Mouse (Mus musculus): Measurements from ENCODE around the gene Galns. TPM values are rescaled to one million over a fixed set of nuclear protein-coding genes. Genes with fewer than 3 reads are reported as not detected.
"Not testable (repeated sequence)": the region's sequence is repeated elsewhere in the genome, so short reads cannot be mapped to it uniquely, and the experiment has no call there.

Galns gene
- total RNA-seq, 2 experiments from 2014 or later: 10.9 to 11.0 TPM

DNA sequence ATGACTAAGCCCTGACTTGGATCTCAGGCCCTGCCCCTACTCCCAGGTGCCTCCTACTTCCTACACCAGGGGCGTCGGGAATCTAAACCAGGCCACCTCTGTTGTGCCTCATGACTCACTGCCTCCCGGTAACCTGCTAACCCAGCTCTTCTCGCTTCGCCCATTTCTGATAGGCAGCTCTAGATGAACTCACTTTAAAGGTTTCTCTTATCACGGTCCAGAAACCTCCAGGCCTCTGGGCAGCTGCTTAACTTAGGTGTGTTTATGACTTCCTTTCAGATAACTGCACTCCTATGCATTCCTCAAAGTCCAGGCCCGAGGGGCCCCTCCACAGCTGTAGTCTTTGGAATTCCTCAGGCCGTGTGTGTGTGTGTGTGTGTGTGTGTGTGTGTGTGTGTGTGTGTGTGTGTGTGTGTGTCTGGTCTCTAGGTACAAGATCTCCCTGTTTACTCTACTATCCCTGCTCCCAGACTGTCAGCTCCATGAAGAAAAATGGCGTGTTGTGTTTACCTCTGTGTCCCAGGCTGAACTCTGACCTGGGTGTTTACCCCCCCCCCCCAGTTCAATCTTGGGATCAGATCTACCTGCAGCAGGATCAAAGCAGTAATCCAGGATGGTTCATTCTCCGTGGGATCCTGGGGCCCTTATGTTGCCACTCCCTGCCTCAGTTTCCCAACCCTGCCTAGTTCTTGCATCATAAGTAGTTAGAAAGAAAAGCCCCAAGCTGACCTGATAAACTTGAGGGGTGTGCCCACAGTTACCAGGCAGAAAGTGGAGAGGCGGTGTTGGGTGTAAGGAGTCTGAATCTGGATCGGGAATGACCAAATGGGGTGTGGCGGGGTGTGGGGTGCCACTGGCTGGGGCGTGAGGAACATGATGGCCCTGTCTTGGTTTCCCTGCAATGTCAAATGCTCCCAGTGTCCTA lies 24.9 kb upstream of the Galns start:
- no peak for DNase-seq (ENCODE audit: low spot score in 2 of 2)

DNA sequence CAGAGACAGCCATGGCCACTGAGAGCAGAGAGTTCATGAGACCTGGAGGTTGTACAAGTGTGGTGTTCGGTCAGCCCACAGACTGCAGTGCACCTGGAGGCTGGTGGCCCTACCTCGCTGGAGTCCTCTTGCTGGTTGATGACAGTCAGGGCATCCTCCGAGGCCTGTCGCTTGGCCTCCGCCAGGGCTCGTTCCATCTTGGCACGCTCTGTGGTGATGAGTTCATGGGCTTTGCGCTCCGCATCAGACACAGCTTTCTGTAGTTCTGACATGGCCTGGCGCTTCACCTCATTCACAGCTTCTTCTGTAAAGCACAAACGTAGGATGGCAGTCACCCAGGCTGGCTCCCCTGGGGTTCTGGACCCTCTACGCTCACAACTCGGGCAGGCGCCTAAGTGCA lies 21.9 kb upstream of the Galns start:
- no peak for DNase-seq (ENCODE audit: low spot score in 2 of 2)

DNA sequence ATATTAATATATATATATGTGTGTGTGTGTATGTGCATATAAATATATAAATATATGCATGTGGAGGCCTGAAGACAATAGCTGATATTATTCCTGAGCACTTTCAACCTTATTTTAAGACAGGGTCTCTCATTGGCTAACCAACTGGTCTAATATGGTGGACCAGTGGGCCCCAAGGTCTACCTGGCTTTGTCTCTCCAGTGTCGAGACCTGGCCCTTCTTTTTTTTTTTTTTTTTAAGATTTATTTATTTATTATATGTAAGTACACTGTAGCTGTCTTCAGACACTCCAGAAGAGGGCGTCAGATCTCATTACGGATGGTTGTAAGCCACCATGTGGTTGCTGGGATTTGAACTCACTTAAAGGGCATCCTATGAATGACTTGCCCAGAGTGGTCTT lies 20.9 kb upstream of the Galns start:
- DNase-seq (ENCODE audit: low spot score in 2 of 2): not testable (repeated sequence)

DNA sequence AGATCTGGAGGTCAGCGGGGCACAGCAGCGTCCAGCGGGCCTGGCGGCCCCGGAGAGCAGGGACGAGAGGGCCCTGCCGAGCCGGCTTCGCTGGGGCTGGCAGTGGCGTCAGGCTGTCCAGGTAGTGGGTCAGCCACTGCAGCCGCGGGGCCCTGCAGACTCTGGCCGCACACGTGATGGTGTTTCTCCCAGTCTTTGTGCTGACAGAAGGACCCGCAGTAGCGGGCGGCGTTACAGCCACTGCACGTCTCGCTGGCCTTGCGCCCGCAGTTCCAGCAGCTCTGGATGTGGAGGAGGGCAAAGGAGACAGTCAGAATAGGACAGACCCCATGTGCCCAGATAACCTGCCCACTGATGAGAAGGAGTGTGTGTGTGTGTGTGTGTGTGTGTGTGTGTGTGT lies 19.4 kb upstream of the Galns start:
- no peak for DNase-seq (ENCODE audit: low spot score in 2 of 2)

DNA sequence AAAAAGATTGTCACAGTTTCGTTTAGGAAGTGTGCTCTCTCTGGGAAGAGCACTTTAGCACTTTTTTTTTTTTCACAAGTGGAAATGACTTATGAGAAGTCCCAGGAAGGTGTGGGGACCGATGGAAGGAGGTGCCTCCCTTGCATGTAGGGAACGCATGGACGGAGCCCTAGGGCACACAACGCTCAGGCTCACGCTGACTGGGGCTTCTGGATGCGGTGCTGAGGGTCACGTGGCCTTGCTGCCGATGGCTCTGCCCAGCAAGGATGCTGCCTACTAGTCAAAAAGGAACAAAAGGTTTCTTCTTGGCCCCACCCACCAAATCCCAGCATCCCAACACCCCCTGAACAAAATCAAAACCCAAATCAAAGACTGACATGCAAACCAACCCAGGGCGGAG lies 18.1 kb upstream of the Galns start:
- DNase-seq (ENCODE audit: low spot score in 2 of 2): no peak

DNA sequence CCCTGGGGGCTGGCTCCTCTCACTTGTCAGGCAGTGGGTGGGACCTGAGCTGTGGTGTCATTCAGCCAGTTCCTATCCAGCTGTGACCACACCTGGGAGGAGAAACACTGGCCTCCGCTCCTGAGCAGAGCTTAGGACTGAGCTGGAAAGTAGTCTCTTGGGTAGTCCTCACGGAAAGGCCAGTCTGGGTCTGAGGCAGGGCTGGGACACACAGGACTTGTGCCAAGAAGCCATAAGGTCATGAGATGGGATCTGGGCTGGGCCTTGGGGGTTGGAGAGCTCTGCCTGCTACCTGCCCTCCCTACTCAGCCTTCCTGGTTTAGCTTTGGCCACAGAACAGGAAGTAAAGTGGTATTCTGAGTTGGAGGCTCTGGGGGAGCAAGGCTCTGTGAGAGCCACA lies 15.6 kb upstream of the Galns start:
- no peak for DNase-seq (ENCODE audit: low spot score in 2 of 2)

DNA sequence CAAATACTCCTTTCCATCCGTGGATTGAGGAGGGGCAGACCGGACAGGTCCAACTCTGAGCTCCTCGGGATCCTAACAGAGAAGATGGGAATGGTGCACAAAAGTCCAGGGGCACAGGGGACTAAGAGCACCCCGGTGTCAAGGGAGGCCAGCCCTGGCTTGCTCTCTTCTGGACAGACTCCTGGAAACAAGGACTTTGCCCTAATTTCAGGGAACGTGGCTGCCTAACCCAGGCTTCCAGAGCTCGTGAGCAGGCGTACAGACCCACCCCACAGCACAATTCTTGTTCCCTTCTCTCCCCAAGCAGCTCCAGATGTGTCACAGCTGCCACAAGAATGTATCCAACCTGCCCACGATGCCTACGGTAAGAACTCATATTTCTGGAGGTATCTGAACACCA lies 14.5 kb upstream of the Galns start:
- DNase-seq (ENCODE audit: low spot score in 2 of 2): no peak

DNA sequence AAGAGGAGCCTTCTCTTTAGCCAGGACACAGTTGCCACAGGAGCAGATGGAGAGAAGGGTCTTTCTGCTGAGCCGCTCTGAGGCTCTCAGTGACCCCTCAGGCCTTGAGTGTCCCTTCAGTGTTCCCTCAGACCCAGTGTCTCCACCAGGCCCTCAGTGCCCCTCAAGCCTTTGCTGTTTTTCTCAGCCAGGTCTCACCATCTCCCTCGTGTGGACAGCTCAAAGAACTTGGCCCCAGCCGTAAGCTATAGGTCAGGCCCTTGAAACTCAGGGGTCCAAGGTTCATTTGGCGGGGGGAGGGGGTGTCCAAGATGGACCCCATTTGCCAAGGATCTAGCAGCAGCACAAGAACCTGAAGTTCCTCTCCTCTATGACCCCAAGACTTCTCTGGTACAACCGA lies 13.4 kb upstream of the Galns start:
- no peak for DNase-seq (ENCODE audit: low spot score in 2 of 2)

DNA sequence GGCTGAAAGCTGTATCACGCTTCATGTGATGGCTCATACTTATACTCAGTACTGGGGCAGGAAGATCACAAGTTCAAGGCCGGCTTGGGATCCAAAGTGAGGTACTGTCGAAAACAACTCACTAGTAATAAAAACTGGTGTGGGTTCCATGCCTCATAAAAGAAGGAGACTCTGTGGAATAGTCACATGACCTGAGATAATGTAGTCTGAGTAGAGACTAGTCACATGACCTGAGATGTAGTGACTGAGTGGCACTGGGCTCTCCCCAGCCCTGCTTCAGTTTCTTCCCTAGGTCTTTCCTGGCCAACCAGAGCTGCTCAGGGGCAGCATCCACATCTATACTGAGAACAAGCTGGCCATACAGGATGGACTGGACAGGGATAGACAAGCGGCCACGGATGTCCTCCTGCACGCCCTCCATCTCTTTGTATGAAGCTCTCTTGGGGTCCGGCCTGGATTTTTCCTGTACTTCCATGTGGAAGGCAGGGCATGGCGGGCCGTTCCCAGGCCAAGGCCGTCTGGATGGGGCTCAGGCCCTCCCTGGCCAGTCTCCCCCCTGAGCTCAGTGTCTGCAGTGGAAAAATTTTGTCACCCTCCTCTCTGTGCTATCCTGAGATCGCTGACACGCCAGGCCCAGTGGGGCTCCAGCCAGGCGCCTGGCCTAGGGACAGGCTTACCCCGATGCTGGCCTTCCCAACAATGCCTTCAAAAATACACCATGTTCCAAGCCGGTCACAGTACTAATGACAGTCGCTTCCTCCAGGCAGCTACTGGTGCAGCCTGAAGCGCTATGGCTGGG lies 12.8 kb upstream of the Galns start:
- DNase-seq (ENCODE audit: low spot score in 2 of 2): no peak

DNA sequence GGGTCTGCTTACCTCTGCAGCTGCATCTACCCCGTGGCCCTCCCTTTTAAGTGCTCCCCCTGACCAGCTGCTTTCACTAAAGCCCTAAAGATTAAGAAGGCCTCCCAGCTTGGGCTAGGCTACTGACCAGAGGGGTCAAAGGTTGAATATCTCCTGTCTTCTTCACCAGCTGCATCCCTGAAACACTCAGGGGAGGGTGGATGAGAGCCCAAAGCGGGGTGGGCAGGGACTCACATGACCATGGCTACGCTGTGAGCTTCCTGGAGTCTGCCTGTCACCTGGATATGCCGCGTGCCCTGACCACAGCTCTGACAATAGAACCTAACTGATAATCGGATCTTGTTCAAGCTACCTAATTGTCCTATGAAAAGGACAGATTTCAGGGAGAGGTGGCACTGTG lies 11.5 kb upstream of the Galns start, which contains the start of gene Pabpn1l:
TSS of gene Pabpn1l (minus strand) at position 13 of the 400 bp plus-strand sequence.
- no peak for DNase-seq (ENCODE audit: low spot score in 2 of 2)

DNA sequence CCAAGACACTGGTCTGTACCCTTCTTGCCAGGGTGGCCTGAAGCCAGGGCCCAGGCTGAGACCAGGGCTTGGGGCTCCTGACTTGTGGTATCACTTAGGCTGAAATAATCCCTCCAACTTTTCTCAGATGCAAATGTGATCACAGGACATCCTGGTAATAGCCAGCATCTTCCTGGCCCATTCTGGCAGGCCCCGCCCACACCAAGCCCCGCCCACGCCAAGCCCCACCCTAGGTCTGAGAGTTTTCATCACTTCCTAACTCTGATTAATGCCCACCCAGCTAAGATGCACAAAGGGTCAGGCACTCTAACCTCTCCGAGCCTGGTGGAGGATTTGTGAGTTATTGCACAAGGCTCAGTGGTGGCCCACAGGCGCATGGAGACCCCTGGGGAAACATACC lies 9.2 kb upstream of the Galns start:
- DNase-seq (ENCODE audit: low spot score in 2 of 2): no peak

DNA sequence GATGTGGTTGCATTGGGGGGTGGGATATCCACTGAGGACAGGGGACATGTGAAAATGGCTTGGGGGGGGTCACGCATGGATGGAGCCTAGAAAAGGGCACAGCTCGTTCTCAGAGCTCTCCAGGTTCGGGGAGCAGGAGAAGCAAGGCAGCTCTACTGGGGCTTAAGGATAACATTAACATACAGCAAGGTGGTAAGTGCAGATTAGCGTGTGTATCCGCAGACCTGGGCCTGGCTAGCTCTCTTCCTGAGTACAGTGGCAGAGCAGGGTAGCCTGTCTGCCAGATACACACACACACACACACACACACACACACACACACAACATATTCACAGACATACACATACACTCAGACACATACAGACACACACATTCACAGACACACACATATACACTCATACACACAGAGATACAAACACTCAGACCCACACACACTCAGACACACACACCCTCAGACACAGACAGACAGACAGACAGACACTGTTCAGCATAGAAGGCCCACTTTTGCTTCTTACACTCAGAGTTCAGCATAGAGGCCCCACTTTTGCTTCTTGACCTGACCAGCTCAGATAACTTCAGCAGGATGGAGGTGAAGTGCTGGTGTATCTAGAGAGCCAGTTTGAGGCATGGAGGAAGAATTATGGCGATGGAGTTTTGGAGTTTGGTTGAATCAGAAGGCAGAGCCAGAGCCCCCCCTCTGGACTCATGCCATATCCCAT lies 7.6 kb upstream of the Galns start:
- no peak for DNase-seq (ENCODE audit: low spot score in 2 of 2)

DNA sequence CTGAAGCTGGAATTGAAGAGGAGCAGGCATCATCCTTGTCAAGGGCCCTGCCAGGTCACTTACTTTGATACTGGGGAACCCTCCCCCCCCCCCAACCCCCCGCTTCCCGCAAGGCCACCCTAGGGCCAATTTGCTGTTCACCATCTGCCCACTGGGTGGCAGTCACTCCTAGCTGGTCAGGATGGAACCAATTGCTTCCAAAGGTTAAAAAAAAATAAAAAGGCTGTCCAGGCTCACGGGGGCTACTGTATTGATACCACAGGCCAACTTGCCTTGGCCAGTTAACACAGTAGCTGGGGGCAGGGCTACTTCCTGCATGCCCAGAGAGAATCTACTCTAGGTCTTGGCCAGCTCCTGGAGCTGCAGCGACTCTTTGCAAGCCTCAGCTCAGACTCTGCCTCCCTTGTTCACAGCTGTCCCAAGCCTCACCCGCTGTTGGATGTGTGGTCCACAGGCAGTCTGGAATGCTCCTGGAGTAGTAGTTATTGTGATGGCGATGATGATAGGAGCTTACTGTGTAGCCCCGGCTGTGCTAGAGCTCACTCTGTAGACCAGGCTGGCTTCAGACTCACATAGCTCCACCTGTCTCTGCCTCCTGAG lies 6.8 kb upstream of the Galns start:
- DNase-seq (ENCODE audit: low spot score in 2 of 2): peak; percentile 74 to 75

DNA sequence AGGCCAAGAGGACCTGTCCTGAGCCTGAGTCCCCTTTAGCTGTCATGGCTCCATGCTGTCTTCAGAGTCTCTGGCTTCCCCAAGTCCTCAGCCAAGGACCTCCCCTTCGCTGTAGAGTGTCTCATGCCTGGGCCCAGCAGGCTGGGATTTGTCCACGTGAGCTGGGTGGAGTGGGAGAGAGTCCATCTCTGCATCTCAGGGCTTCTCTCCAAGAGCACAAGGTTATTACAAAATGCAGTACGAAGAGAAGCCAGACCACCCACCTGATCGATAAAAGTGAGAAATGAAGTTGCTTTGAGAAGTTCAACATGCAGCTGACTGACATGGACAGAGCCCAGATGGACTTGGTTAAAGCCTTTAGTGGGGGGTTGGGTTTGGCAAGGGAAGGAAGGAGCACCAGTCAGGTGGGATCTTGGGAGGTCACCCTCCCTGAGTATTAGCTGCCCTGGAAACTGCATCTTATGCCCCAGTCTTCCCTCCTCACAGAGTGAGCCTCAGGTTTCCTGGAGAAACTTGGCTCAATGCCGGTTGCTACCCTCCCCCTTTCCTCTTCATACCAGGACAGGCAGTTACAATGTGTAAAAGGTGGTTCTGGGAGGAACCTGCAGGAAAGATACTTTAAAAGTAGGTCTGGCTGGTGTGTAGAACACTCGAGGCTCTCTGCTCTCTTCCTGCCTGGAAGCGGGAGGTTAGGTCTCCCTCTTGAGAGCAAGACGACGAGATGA lies 5.1 kb upstream of the Galns start:
- DNase-seq (ENCODE audit: low spot score in 2 of 2): no peak

DNA sequence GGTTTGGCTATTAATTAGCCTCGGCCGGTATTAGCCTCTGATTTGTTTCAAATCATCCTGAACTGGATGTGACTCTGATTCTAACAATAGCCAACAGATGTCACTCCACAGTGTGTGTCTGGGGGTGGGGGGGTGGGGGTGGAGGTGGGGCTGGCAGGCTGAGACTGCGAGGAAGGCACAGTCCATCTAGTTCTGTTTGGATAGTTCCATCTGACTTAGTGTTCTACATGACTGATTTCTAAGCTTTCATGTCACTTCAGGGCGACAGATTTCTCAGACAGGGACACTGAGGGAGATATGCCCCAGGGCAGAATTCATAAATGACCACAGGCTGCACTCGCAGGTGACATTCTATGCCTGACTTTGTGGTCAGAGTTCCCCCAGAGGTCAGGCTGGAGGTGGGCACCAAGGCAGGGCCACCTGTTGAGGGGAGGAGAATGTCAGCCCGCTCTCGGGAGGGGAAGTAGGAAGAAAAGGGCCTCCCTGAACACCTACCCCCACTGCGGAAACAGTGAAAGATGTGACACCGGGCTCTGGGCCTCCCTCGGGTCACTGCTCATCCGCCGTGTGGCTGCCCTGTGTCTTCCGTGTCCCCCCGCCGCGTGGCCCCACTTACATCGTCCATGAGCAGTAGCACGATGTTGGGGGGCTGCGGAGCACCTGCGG lies 518 bp downstream of the Galns start:
- DNase-seq (ENCODE audit: low spot score in 2 of 2): no peak

DNA sequence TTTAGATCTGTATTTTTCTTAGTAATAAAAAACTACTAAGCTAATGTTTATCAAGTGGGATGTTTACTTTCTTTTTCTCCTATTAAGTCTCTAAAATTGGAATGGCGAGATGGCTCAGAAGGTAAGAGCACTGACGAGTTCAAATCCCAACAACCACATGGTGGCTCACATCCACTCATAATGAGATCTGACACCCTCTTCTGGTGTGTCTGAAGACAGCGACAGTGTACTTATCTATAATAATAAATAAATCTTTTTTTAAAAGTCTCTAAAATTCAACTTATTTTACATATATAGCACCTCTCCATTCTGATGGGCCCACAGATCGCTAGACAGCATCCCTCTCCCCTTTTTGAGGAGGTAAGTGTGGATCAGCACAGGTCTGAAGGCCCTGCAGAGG lies 1.1 kb downstream of the Galns start:
- DNase-seq (ENCODE audit: low spot score in 2 of 2): no peak

DNA sequence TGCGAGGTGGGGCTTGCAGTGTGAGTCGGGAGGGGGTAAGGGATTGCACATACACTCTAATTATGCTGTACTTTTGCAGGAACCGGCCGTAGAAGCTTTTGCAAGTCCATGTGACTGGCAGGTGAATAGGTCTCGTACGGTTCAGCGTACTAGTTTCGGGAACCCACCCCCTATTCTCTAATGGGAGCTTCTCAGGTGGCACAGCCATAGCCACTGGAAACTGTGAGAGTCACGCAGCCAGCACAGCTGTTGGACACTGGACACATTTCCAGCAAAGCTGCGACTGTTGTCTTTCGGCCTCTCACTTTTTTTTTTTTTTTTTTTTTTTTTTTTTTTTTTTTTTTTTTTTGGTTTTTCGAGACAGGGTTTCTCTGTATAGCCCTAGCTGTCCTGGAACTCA lies 4.5 kb downstream of the Galns start:
- DNase-seq (ENCODE audit: low spot score in 2 of 2): no peak

DNA sequence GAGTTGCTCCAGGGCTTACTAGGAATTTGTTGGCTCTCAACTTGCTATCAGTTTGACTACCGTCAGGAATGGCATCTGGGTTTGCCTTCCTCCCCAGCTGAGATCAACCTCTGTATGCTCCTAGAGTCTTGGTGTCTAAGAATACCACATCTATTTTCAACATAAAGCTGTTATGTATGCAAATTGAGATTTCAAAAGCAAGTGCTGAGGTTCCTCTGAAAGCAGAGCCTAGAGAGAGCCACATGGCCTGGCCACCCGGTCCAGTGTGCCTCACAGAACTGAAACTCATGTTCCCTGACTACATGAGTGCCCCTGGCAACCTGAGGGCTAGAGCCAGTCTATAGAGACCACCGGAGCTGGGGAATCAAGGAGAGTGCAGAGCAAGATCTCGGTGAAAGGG lies 5.9 kb downstream of the Galns start:
- DNase-seq (ENCODE audit: low spot score in 2 of 2): no peak

DNA sequence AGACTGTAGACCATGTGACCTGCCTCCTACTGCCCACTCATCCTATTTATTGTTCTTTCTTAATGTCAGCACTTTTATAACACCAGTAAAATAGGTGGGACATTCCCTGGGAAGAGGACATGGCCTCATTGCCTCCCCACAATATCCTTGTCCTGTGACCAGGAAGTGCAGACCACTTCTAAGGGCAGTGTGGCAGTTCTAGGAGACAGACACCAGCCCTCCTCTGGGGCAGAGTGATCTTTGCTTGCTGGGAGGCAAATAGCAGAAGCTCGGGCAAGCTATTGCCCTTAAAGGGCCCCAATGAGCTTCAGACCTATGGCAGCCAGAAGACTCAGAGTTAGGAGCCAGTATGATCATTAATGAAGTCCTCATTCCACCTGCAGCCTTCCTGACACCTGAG lies 6.6 kb downstream of the Galns start:
- no peak for DNase-seq (ENCODE audit: low spot score in 2 of 2)

DNA sequence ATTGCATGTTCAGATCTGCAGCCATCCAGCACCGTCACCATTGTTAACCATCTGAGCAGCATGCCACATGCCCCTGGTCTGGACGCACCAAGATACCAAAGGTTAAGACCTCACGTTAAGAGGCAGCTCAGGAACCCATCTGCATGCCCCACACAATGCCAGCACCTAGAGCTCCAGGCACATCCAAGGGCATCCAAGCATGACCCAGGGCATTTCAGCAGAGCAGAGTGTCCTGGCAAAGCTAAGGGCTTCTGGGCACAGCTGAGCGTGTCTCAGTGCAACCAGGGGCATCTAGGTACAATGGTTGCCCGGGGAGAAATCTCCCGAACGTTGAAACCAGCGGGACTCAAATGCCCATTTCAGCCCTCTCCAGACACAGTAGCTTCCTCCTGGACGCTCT lies 10.6 kb downstream of the Galns start:
- DNase-seq (ENCODE audit: low spot score in 2 of 2): no peak

Data from layer of hippocampus, postnatal 14 days (tissue).